Comparison of ENCODE assay signal across 8 mouse cellular contexts in the genomic region with DNA sequence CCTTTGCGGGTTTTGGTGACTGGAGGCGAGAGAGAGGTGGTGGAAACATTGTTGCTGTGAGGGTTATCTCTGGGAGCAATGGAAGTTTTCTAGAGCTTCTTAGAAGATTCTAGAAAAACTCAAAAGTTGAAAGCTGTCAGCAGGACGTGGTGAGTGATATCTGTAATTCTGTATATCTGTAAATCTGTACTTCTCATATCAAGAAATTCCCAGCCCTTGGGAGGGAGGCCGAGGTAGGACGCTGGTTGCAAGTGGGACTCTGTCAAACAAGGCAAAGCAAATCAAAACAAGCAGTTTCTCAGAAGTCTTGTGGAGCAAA. TPM values are rescaled to one million over a fixed set of nuclear protein-coding genes. Genes with fewer than 3 reads are reported as not detected.
DNase-seq lines count a peak whose midpoint lies in the region; ATAC-seq and TF ChIP-seq lines count a peak whose summit lies in the region.

No protein-coding gene starts in this region.

- H3K4me2 ChIP-seq in lung, embryonic 14.5 days = peak overlapping the region; percentile 64
- H3K4me2 ChIP-seq in embryonic facial prominence, embryonic 12.5 days (replicated peaks) = peak overlapping the region; percentile 63
- H3K4me2 ChIP-seq in limb, embryonic 12.5 days = peak overlapping the region; percentile 72
- peak overlapping the region; percentile 73 for H3K4me2 ChIP-seq in neural tube, embryonic 15.5 days

- H3K36me3 ChIP-seq in lung, embryonic 14.5 days (ENCODE audit: insufficient read depth) = peaks cover 19% of the 10 kb centered on the region
- H3K36me3 ChIP-seq in embryonic facial prominence, embryonic 12.5 days = peaks cover 22% of the 10 kb centered on the region
- peaks cover 31% of the 10 kb centered on the region for H3K36me3 ChIP-seq in limb, embryonic 12.5 days
- peaks cover 14% of the 10 kb centered on the region for H3K36me3 ChIP-seq in neural tube, embryonic 15.5 days

- no peak for ATAC-seq in lung, embryonic 14.5 days (ENCODE audit: insufficient read depth)
- no peak for ATAC-seq in embryonic facial prominence, embryonic 12.5 days (ENCODE audit: insufficient number of reproducible peaks, insufficient read depth, low FRiP score, low TSS enrichment)
- no peak for ATAC-seq in limb, embryonic 12.5 days (ENCODE audit: insufficient number of reproducible peaks, insufficient read depth, low FRiP score, low TSS enrichment, low read depth)
- ATAC-seq in neural tube, embryonic 15.5 days (ENCODE audit: low FRiP score) = no peak

- peak overlapping the region; percentile 94 for H3K27ac ChIP-seq in lung, embryonic 14.5 days (ENCODE audit: low read depth)
- H3K27ac ChIP-seq in embryonic facial prominence, embryonic 12.5 days = peak overlapping the region; percentile 93
- peak overlapping the region; percentile 96 for H3K27ac ChIP-seq in limb, embryonic 12.5 days
- H3K27ac ChIP-seq in neural tube, embryonic 15.5 days (replicated peaks) = peak overlapping the region; percentile 91; the same call in 1 of the 2 replicates

- DNase-seq in lung, embryonic 14.5 days = peak; percentile 43
- DNase-seq in lung, postnatal 36 days = no peak
- no peak for DNase-seq in frontal cortex, postnatal 10 days (ENCODE audit: low spot score in 2 of 2)
- DNase-seq in right cerebral cortex, postnatal 36 days (ENCODE audit: low spot score in 2 of 2) = no peak
- DNase-seq in ovary, postnatal 14 days (ENCODE audit: low spot score) = no peak

- TF ChIP-seq CTCF in lung, embryonic 14.5 days (IDR thresholded peaks at IDR 0.05; ENCODE audit: low read depth) = no peak

- H3K27me3 ChIP-seq in lung, embryonic 14.5 days (ENCODE audit: insufficient read depth, low read length) = no peaks in the 10 kb centered on the region
- no peaks in the 10 kb centered on the region for H3K27me3 ChIP-seq in embryonic facial prominence, embryonic 12.5 days
- no peaks in the 10 kb centered on the region for H3K27me3 ChIP-seq in limb, embryonic 12.5 days
- no peaks in the 10 kb centered on the region for H3K27me3 ChIP-seq in neural tube, embryonic 15.5 days (replicated peaks)

- H3K9me3 ChIP-seq in lung, embryonic 14.5 days (ENCODE audit: low read depth, low read length) = no peaks in the 10 kb centered on the region
- no peaks in the 10 kb centered on the region for H3K9me3 ChIP-seq in embryonic facial prominence, embryonic 12.5 days
- H3K9me3 ChIP-seq in limb, embryonic 12.5 days = no peaks in the 10 kb centered on the region
- H3K9me3 ChIP-seq in neural tube, embryonic 15.5 days (replicated peaks) = no peaks in the 10 kb centered on the region

- H3K4me1 ChIP-seq in lung, embryonic 14.5 days (ENCODE audit: insufficient read depth) = no peaks in the 10 kb centered on the region
- H3K4me1 ChIP-seq in embryonic facial prominence, embryonic 12.5 days = 0 out of 2 replicates have a peak, but pooled peaks cover 4% of the 10 kb centered on the region
- H3K4me1 ChIP-seq in limb, embryonic 12.5 days (replicated peaks) = peaks cover 18% of the 10 kb centered on the region
- H3K4me1 ChIP-seq in neural tube, embryonic 15.5 days = peaks cover 16% of the 10 kb centered on the region; the same call in 1 of the 2 replicates

- under 1% methylated on average over 5 of the region's 5 CpGs for WGBS in lung, embryonic 14.5 days
- 6% methylated on average over 5 of the region's 5 CpGs for WGBS in embryonic facial prominence, embryonic 12.5 days
- WGBS in limb, embryonic 12.5 days = 2% methylated on average over 5 of the region's 5 CpGs
- 1% methylated on average over 5 of the region's 5 CpGs for WGBS in neural tube, embryonic 15.5 days

- H3K9ac ChIP-seq in lung, embryonic 14.5 days = peak overlapping the region; percentile 97
- peak overlapping the region; percentile 99 for H3K9ac ChIP-seq in embryonic facial prominence, embryonic 12.5 days
- H3K9ac ChIP-seq in limb, embryonic 12.5 days (replicated peaks) = peak overlapping the region; percentile 99
- peak overlapping the region; percentile 78 for H3K9ac ChIP-seq in neural tube, embryonic 15.5 days (replicated peaks)

- H3K4me3 ChIP-seq in lung, embryonic 14.5 days (ENCODE audit: low read depth, low read length) = peak overlapping the region; percentile 94
- H3K4me3 ChIP-seq in embryonic facial prominence, embryonic 12.5 days = peak overlapping the region; percentile 93
- peak overlapping the region; percentile 95 for H3K4me3 ChIP-seq in limb, embryonic 12.5 days (replicated peaks)
- H3K4me3 ChIP-seq in neural tube, embryonic 15.5 days (replicated peaks) = peak overlapping the region; percentile 87

RNA-seq across cellular contexts. Expression of gene Anp32e, which starts 1.4 kb away (rescaled TPM):
- 80.5 and 84.0 TPM in 2 replicates for polyA plus RNA-seq in lung, embryonic 14.5 days (2014; fragmentation: Nextera tagmentation; extraction: Ambion mirVana)
- 241 and 287 TPM in 2 replicates for polyA plus RNA-seq in embryonic facial prominence, embryonic 12.5 days (2016; fragmentation: Nextera tagmentation; extraction: Ambion mirVana)
- 304 and 327 TPM in 2 replicates for polyA plus RNA-seq in limb, embryonic 12.5 days (2016; fragmentation: Nextera tagmentation; extraction: Ambion mirVana)
- polyA plus RNA-seq in neural tube, embryonic 15.5 days (2015; fragmentation: Nextera tagmentation; extraction: Ambion mirVana) = 99.6 and 157 TPM in 2 replicates

RNA-seq across cellular contexts. Expression of gene Car14, which starts 25.9 kb away (rescaled TPM):
- polyA plus RNA-seq in lung, embryonic 14.5 days (2014; fragmentation: Nextera tagmentation; extraction: Ambion mirVana) = 10.4 and 12.5 TPM in 2 replicates
- polyA plus RNA-seq in embryonic facial prominence, embryonic 12.5 days (2016; fragmentation: Nextera tagmentation; extraction: Ambion mirVana) = 30.1 and 36.4 TPM in 2 replicates
- polyA plus RNA-seq in limb, embryonic 12.5 days (2016; fragmentation: Nextera tagmentation; extraction: Ambion mirVana) = 74.2 and 78.4 TPM in 2 replicates
- 1.3 and 1.8 TPM in 2 replicates for polyA plus RNA-seq in neural tube, embryonic 15.5 days (2015; fragmentation: Nextera tagmentation; extraction: Ambion mirVana)

RNA-seq across cellular contexts. Expression of gene Aph1a, which starts 36.7 kb away (rescaled TPM):
- 44.5 and 47.9 TPM in 2 replicates for polyA plus RNA-seq in lung, embryonic 14.5 days (2014; fragmentation: Nextera tagmentation; extraction: Ambion mirVana)
- 27.5 and 31.3 TPM in 2 replicates for polyA plus RNA-seq in embryonic facial prominence, embryonic 12.5 days (2016; fragmentation: Nextera tagmentation; extraction: Ambion mirVana)
- polyA plus RNA-seq in limb, embryonic 12.5 days (2016; fragmentation: Nextera tagmentation; extraction: Ambion mirVana) = 29.0 and 31.5 TPM in 2 replicates
- polyA plus RNA-seq in neural tube, embryonic 15.5 days (2015; fragmentation: Nextera tagmentation; extraction: Ambion mirVana) = 31.0 and 39.5 TPM in 2 replicates

RNA-seq across cellular contexts. Expression of gene BC028528, which starts 38.6 kb away (rescaled TPM):
- 51.4 and 55.4 TPM in 2 replicates for polyA plus RNA-seq in lung, embryonic 14.5 days (2014; fragmentation: Nextera tagmentation; extraction: Ambion mirVana)
- polyA plus RNA-seq in embryonic facial prominence, embryonic 12.5 days (2016; fragmentation: Nextera tagmentation; extraction: Ambion mirVana) = 14.3 and 14.4 TPM in 2 replicates
- polyA plus RNA-seq in limb, embryonic 12.5 days (2016; fragmentation: Nextera tagmentation; extraction: Ambion mirVana) = 11.1 and 11.6 TPM in 2 replicates
- 23.8 and 25.3 TPM in 2 replicates for polyA plus RNA-seq in neural tube, embryonic 15.5 days (2015; fragmentation: Nextera tagmentation; extraction: Ambion mirVana)

RNA-seq across cellular contexts. Expression of gene Ciart, which starts 48.4 kb away (rescaled TPM):
- polyA plus RNA-seq in lung, embryonic 14.5 days (2014; fragmentation: Nextera tagmentation; extraction: Ambion mirVana) = 5.3 and 6.4 TPM in 2 replicates
- polyA plus RNA-seq in embryonic facial prominence, embryonic 12.5 days (2016; fragmentation: Nextera tagmentation; extraction: Ambion mirVana) = 5.9 and 6.2 TPM in 2 replicates
- polyA plus RNA-seq in limb, embryonic 12.5 days (2016; fragmentation: Nextera tagmentation; extraction: Ambion mirVana) = 8.5 and 10.2 TPM in 2 replicates
- polyA plus RNA-seq in neural tube, embryonic 15.5 days (2015; fragmentation: Nextera tagmentation; extraction: Ambion mirVana) = 4.3 and 4.5 TPM in 2 replicates
